Mouse (Mus musculus) ES-CJ7 (cell line): ENCODE results near the gene Nkain2.
"Not testable (repeated sequence)": the region's sequence is repeated elsewhere in the genome, so short reads cannot be mapped to it uniquely, and the experiment has no call there.

Experiments used
- DNase-seq: peaks from one replicate; pipeline ENCODE4 v3.0.0; 2011; ENCODE audit warnings: low read depth, low spot score

The Nkain2 gene

GRCm38 (mm10) chr10:32889652-32890506, at the start of gene Nkain2:
Gene Nkain2, minus strand, starts transcription at chr10:32890462.
- DNase-seq: peak; percentile 74

DNA sequence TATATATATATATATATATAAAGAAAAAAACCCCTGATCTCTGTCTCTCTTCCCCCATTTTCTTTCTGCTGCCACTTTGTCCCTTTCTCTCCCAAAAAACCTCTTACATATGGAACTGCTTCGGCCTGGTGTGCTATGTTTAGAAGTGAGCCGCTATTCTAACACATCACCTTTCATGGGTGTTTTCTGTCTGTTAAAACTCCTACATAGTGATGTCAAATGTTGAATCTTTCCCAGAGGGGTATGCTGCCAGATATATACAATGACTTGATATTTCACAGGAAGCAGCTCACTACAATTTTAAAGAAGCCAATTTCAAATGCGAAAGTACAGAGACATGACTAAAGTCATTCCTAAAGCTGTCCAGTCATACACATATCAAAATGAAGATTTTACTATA, 49.6 kb upstream of the Nkain2 start:
- no peak for DNase-seq

- DNase-seq: peak; percentile 32
These were observed 4.8 kb upstream of the Nkain2 start for GRCm38 (mm10) chr10:32895093-32895492.

DNA sequence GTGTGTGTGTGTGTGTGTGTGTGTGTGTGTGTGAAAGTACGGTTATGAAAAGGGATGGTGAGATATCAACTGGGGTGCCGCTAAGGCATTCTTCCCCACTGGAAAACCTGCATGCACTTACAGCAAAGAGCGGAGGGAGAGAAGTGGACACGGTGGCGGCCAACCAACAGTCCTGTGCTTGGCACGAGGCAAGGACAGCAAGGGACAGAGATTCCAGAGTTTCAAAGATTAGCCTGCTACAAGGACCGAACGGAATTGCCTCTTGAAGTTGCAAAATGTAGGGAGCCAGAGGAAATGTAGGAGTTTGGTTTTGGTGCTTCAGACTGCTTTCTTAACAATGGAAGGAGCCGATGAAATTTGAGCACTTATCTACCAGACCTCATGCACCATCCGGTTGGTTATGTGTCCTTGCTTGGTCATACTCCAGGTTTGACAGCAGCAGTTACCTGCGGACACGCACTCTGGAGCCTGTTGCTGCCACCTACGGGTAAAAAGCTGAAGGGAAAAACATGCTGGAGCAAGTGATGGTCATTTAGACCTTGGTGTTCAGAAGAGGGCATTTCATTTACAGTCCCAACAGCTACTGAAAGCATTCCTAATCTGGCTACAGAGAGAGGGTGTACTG, 357 bp upstream of the Nkain2 start:
- DNase-seq: peak; percentile 76

DNA sequence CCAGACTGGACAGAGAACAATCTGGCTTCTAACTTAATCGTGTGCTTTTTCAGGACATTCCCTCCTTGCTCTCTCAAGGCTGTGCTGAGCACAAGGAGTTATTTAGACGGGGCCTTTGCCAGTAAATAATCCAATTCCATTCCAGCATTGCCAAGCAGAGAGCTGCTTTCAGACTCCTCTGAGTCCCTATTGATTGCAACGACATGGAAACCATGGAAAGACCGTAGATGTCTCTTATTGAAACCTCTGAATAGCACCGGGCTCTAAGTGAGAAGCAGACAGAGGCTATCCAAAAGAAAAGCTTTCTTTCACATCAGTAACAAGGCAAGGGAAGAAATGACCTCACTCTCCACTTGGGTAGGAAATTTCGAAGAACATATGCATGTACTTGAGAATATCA, 8.3 kb downstream of the Nkain2 start:
- no peak for DNase-seq

DNA sequence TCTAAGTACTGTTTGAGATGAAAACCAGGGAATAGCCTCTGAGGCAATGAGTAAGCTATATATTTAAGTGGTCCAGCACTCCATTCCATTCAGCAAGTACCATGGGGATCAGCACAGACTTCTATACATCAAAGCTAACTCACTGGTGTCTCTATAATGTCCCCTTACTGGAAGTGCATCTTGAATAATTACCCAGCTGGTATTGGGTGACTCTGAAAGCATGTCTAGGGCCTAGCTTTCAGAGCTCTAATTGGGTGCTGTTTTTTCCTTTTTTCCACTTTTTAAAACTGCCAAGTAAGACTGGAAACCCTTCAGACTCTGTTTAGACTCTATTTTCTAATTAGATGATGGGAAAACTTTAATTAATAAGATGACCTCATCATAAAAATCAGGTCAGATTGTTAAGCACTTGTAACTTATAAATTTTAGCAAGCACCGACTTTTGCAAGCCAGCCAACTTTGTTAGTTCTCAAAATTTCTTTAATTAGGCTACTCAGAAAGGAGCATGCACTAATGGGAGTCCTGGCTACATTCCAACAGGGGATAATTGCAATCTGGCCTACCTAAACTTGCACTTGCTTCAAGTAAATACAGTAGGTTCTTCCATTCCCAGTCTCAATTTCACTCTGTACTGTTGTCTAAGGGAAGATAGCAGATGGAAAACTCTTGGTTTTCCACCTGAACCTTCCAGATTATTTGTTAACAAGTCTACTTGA, 19.4 kb downstream of the Nkain2 start:
- no peak for DNase-seq

GRCm38 (mm10) chr10:32869541-32869940, 20.7 kb downstream of the Nkain2 start:
- DNase-seq: no peak

DNA sequence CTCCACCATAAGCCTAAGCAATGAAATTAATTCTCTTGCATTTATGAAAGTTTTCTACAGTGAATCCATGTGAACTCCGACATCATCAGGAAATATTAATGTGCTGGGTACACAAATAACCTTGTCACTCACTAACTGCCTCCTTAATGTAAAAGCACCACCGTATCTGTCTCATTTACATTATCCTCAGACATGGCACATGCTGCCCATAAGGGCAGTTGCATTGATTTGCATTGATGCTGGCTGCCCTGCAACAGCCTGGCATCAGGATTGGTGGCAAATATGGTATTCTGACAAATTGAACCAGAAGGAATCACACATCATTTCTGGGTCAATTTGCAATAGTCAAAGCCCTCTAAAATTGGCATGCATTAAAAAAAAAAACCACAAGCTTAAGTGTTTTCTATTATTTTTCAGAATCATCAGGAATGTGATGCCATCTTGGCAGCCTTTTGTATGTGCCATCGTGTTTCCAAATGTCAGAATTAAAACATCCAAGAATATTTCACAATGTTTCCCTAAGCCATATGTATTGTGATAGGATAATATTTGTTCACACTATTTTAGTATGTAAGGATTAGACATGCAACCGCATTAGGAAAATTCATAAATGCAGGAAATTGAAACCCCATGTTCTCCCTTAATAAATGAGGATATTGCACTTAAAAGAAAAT, 74.9 kb downstream of the Nkain2 start:
- DNase-seq: no peak

- no peak for DNase-seq
These were observed 94.0 kb downstream of the Nkain2 start for GRCm38 (mm10) chr10:32796215-32796614.

GRCm38 (mm10) chr10:32790541-32790940, 99.7 kb downstream of the Nkain2 start:
- DNase-seq: no peak

DNA sequence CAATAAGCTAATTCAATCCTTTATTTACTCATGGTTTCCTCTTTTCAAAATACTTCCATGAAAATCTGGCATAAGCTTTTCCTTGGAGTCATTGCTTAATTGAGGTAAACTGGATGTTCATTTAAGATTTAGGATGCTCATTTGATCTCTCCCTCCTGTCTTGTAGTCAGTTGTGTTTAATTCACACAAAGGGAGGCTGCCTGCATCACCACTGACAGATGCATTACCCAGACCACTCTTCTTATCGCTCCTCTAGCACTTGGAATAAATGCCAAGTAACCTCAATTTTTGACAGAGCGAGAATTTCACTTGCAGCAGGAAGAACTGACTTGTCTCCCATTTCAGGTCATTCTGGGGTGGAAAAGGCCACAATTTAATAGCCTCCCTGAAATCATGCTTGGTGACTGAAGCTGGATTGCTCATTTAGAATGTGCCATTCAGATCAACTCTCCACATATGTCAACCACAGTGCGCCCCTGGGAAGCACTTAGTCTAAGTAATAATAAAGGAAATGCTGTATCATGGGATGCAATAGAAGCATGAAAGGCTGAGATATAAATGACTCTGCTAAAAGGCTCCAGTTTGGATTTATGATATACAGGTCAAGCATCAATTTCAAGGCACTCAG, 107.4 kb downstream of the Nkain2 start:
- no peak for DNase-seq

DNA sequence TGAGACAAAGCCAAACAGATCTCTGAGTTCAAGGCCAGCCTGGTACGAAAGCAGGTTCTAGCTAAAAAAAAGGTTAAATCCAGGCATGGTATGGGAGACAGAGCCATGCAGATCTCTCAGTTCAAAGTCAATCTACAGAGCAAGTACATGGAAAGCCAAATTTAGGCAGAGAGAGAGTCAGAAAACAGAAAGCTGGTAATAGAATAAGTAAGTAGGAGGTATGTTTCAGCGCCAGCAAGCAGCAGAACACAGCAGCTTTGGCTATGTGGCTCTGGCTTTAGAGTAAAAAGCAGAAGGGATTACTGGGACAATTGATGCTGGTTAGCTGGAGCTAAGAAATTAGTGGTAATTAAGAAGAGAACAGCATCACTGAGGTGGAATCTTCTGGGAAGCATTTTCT, 151.3 kb downstream of the Nkain2 start:
- no peak for DNase-seq

DNA sequence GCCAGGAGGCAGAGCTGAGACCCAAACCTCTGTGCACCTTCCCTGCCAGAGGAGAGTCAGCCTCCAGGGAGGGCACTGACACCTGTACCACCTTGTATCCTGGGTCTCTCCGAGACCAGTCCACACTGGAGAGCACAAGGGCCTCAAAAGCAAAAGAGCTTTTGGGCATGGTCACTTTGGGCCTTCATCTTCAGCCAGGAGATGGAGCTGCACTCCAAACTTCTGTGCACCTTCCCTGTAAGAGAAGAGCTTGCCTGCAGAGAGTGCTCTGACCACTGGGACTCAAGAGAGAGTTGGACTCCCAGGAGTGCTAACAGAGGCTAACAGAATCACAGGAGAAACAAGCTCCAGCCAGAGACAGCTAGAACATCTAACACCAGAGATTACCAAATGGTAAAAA, 183.7 kb downstream of the Nkain2 start:
- not testable (repeated sequence) for DNase-seq

- no peak for DNase-seq
These were observed 193.6 kb downstream of the Nkain2 start for GRCm38 (mm10) chr10:32696661-32697060.

DNA sequence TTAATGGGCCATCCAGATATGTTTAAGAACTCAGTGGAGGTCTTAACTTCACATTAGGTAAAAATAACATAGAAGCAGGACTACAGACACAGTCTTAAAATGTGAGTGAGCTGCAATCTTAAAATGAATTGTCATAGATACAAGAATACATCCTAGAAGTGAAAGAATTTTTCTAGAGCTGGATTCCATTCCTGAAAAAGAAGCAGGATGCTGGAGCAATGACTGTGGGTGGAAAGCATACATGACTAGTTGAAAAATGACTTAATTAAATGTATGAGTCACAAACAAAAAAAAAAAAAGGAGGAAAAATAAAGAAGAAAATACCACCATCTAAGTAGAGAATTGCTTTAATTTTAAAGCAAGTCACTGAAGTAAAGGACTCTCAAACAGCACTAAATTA, 205.7 kb downstream of the Nkain2 start:
- DNase-seq: no peak

DNA sequence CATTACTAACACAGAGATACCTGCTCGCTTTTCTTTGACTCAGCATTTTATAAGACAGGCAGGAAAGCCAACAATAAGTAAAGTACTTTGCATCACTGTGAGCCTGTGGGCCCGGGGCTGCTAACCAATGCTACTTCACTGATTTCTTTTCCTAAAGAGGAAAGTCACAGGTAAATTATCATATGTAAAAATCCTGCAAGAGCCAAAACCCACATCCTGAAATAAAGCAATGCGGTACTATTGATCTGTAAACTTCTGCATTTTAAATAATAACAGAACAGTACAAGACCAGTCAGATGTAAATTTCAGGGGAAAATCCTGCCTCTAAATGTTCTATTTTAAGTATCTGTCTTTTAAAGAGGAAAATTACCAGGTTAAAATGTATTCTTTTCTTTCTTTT, 250.0 kb downstream of the Nkain2 start:
- DNase-seq: peak; percentile 83

- peak; percentile 9 for DNase-seq
These were observed 251.1 kb downstream of the Nkain2 start for GRCm38 (mm10) chr10:32639173-32639572.

DNA sequence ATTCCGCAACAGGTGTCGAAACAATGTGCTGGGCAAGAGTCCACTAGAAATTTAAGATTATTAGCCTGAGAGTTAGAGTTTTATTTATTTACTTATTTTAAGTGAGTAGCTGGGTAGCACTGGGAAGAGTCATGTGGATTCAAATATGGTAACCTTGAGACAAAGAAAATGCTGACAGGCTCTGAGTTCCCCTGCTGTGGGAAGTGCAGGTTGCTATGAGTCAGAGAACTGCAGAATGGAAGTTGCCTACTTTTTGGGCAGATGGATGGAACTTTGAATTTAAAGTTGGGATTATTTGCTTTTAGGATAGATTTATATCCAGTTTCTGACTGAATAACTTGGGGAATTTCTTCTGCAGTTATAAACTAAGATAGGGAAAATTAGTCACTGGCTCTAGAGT, 259.2 kb downstream of the Nkain2 start:
- DNase-seq: no peak

DNA sequence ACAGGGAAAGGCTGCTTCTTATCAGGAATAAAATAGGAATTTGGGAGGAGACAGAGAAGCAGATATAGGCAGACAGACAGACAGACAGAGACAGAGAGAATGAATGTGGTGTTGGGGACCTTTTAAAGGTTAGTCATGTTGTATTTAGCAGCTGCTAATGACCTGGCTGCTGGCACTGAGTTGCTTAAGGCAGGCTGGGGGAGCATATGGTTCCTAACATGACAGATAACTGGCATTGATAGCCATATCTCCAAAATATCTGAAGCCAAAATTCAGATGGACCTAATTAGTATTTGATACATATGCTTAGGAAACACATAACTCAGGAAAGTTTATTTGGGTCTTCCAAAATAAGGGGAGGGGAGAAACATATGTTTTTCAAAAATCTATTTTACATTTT, 285.8 kb downstream of the Nkain2 start:
- no peak for DNase-seq

- no peak for DNase-seq
These were observed 287.5 kb downstream of the Nkain2 start for GRCm38 (mm10) chr10:32602798-32603197.

DNA sequence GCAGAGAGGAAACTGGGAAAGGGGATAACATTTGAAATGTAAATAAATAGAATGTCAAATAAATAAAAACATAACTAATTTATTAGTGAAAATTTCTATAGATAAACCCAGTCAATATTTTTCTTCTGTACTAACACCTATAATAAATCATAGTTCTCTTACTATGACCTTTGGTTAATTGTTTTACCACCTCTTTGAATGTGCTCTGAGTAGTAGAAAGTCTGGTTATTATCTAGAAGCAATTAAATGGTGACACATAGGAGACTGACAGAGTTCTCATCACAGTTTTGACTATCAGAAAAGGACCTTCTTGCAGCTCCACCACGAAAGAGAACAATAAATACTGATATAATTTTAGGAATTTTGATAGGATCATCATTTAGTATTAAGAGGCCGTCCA, 295.3 kb downstream of the Nkain2 start:
- DNase-seq: no peak

DNA sequence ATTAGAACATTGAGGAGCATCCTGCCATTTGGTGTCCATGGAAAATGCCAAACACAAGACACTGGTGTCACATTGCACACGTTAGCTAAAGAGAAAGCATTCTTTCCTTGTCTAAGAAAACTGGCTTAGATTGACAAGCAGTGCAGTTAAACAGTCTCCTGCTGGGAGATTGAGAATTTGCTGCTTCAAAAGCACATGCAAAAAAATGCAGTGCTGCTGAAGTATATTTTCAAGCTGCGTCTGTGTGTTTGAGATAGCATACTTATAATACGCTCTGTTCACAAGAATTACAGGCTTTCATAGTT, 313.0 kb downstream of the Nkain2 start:
- no peak for DNase-seq
